Mouse (Mus musculus): ENCODE results near the gene Gng7. TPM values are rescaled to one million over a fixed set of nuclear protein-coding genes. Genes with fewer than 3 reads are reported as not detected.

Gene Gng7
- polyA plus RNA-seq, 1 experiment from 2014 or later, result 9.0 TPM

DNA sequence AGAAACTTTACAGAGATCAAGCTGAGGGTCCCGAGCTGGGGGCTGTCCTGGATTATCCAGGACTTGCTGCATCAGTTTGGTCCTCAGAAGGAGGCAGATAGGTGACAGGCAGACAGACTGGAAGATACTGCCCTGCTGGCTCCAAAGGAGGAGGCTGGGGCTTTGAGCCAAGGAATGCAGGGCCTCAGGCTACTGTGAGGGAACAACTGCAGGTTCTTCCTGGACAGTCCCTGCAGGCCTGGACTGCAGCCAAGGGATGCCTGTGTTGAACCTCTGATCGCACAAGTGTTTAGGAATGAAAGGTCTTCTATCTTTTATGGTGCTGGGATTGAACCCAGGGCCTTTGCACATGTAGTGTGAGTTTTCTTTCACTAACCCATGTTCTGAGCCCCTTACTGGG is 66.9 kb downstream of the Gng7 start:
- WGBS, result 40% methylated on average over 2 of the region's 2 CpGs
- Histone ChIP-seq H3K27ac (peak overlapping the region; percentile 52; the same call in 1 of the 2 replicates), H3K4me2 (replicated peaks) (no peak overlapping the region), H3K36me3 (no peaks in the 10 kb centered on the region), H3K27me3 (peaks cover 4% of the 10 kb centered on the region; the same call in 1 of the 2 replicates), H3K4me1 (peaks cover 14% of the 10 kb centered on the region), H3K9me3 (no peaks in the 10 kb centered on the region), H3K9ac (peak overlapping the region; percentile 31; the same call in 1 of the 2 replicates), H3K4me3 (no peak overlapping the region)
- ATAC-seq (ENCODE audit: low FRiP score, low read depth), result no peak

GRCm38 (mm10) chr10:80946684-80947437 is 67.9 kb downstream of the Gng7 start:
- no peak overlapping the region for H3K9ac ChIP-seq
- no peak overlapping the region for H3K27ac ChIP-seq
- no peak overlapping the region for H3K4me2 ChIP-seq (replicated peaks)
- no peak for ATAC-seq (ENCODE audit: low FRiP score, low read depth)
- H3K4me3 ChIP-seq, result no peak overlapping the region
- H3K27me3 ChIP-seq, result peaks cover 4% of the 10 kb centered on the region; the same call in 1 of the 2 replicates
- H3K36me3 ChIP-seq, result no peaks in the 10 kb centered on the region
- no peaks in the 10 kb centered on the region for H3K9me3 ChIP-seq
- WGBS, result 61% methylated on average over 14 of the region's 14 CpGs
- peaks cover 14% of the 10 kb centered on the region for H3K4me1 ChIP-seq

DNA sequence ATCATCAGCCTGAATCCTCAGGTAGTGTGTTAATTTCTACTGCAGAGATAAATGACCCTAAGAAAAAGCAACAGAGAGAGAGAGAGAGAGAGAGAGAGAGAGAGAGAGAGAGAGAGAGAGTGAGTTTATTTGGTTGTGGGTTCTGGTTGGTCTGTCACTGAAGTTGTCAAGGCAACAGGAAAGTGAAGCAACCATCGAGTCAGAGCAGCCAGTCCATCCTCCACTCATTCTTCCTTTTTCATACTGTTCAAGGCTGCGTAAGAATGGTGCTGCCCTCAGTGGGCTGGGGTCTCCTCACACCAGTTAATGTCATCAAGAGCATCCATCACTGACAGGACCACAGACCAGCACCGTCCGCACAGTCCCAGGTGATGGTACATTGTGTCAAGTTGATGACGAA is 70.5 kb downstream of the Gng7 start:
- Histone ChIP-seq H3K4me2 (replicated peaks) (no peak overlapping the region), H3K27me3 (no peaks in the 10 kb centered on the region), H3K4me1 (peaks cover 37% of the 10 kb centered on the region), H3K4me3 (no peak overlapping the region), H3K9me3 (no peaks in the 10 kb centered on the region), H3K27ac (no peak overlapping the region), H3K36me3 (no peaks in the 10 kb centered on the region), H3K9ac (no peak overlapping the region)
- WGBS, result 88% methylated on average over 5 of the region's 5 CpGs
- no peak for ATAC-seq (ENCODE audit: low FRiP score, low read depth)

- Histone ChIP-seq H3K36me3 (no peaks in the 10 kb centered on the region), H3K4me2 (replicated peaks) (no peak overlapping the region), H3K4me1 (peaks cover 42% of the 10 kb centered on the region), H3K9ac (peak overlapping the region; percentile 36; the same call in 1 of the 2 replicates), H3K27me3 (no peaks in the 10 kb centered on the region), H3K4me3 (no peak overlapping the region), H3K27ac (no peak overlapping the region), H3K9me3 (no peaks in the 10 kb centered on the region)
- no peak for ATAC-seq (ENCODE audit: low FRiP score, low read depth)
- WGBS, result 81% methylated on average over 9 of the region's 9 CpGs
These were observed 71.0 kb downstream of the Gng7 start for GRCm38 (mm10) chr10:80943701-80944100.

DNA sequence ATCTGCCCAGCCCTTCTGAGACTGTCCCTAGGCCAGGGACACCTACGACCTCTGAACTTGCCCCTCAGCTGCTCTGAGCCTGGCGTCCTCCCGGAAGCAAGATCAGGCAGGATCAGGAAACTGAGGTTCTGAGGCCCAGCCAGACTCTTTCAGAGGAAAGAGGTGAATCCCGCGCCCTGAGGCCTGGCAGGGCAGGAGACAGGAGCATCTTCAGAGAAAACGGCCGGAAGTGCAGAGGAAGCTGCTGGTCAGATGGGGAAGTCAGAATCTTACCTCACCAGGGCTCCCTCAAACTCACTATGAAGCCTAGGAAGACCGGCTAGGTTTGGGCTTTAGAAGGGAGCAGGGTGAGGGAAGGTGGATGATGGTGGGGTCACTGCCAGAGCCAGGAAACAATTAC is 71.8 kb downstream of the Gng7 start:
- H3K4me3 ChIP-seq, result no peak overlapping the region
- no peak for ATAC-seq (ENCODE audit: low FRiP score, low read depth)
- no peaks in the 10 kb centered on the region for H3K36me3 ChIP-seq
- H3K9me3 ChIP-seq, result no peaks in the 10 kb centered on the region
- H3K4me2 ChIP-seq (replicated peaks), result no peak overlapping the region
- H3K9ac ChIP-seq, result no peak overlapping the region
- peaks cover 46% of the 10 kb centered on the region for H3K4me1 ChIP-seq
- no peak overlapping the region for H3K27ac ChIP-seq
- WGBS, result 51% methylated on average over 8 of the region's 8 CpGs
- H3K27me3 ChIP-seq, result no peaks in the 10 kb centered on the region

DNA sequence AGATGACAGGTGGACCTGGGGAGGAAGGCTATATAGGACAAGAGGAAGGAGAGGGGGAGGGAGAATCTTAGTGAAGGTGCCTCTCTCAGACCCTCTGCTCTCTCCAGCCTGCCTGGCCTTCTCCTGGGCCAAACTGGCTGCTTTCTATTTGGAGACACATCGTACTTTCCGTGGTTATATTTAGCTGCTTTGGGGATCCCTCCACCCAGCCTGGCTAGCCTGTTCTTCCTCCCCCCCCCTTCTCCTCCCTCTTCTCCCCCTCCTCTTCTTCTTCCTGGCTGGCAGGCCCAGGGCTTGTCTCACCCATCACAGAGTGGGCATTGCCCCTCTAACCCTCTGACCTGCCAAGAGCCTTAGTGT is 73.8 kb downstream of the Gng7 start:
- 69% methylated on average over 2 of the region's 2 CpGs for WGBS
- H3K27me3 ChIP-seq, result no peaks in the 10 kb centered on the region
- peaks cover 55% of the 10 kb centered on the region for H3K4me1 ChIP-seq
- H3K9ac ChIP-seq, result peak overlapping the region; percentile 59
- peak overlapping the region; percentile 71; the same call in 1 of the 2 replicates for H3K4me2 ChIP-seq (replicated peaks)
- ATAC-seq (ENCODE audit: low FRiP score, low read depth), result no peak
- H3K9me3 ChIP-seq, result no peaks in the 10 kb centered on the region
- no peaks in the 10 kb centered on the region for H3K36me3 ChIP-seq
- H3K27ac ChIP-seq, result peak overlapping the region; percentile 90; the same call in 1 of the 2 replicates
- no peak overlapping the region for H3K4me3 ChIP-seq

GRCm38 (mm10) chr10:80940320-80940987 is 74.3 kb downstream of the Gng7 start:
- H3K27ac ChIP-seq, result peak overlapping the region; percentile 90
- H3K4me1 ChIP-seq, result peaks cover 60% of the 10 kb centered on the region

DNA sequence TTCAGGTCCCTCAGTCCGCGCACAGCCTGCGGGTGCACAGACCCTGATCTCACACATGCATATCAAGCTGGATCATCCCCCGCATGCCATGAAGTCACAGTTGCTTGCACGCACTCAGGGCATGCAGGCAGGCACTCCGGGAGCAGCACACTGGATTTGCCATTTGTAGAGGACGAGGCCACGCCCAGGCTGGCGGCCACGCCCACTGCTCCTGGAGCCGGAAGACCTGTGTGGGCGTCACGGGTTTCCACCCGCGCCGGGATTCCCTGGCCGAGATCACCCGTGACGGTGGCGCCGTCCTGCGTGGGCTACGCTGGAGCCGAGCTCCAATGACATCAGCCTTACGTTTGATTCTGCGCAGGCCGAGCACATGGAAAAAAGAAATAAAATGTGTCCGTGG is 75.1 kb downstream of the Gng7 start:
- H3K9ac ChIP-seq, result peak overlapping the region; percentile 59; the same call in 1 of the 2 replicates
- peak overlapping the region; percentile 90 for H3K27ac ChIP-seq
- peak; percentile 48; the same call in 1 of the 2 replicates for ATAC-seq (ENCODE audit: low FRiP score, low read depth)
- H3K4me3 ChIP-seq, result peak overlapping the region; percentile 38
- H3K4me1 ChIP-seq, result peaks cover 66% of the 10 kb centered on the region
- H3K9me3 ChIP-seq, result no peaks in the 10 kb centered on the region
- H3K27me3 ChIP-seq, result 0 out of 2 replicates have a peak, but pooled peaks cover under 1% of the 10 kb centered on the region
- WGBS, result 3% methylated on average over 28 of the region's 28 CpGs
- H3K36me3 ChIP-seq, result no peaks in the 10 kb centered on the region
- H3K4me2 ChIP-seq (replicated peaks), result peak overlapping the region; percentile 71

More at GRCm38 (mm10) chr10:80940320-80940987, 74.3 kb downstream of the Gng7 start:
- Histone ChIP-seq H3K9ac (peak overlapping the region; percentile 59), H3K36me3 (no peaks in the 10 kb centered on the region), H3K4me2 (replicated peaks) (peak overlapping the region; percentile 71), H3K4me3 (peak overlapping the region; percentile 38; the same call in 1 of the 2 replicates), H3K27me3 (no peaks in the 10 kb centered on the region), H3K9me3 (no peaks in the 10 kb centered on the region)
- no peak; the same call in 1 of the 2 replicates for ATAC-seq (ENCODE audit: low FRiP score, low read depth)
- 39% methylated on average over 8 of the region's 8 CpGs for WGBS

- Histone ChIP-seq H3K9me3 (no peaks in the 10 kb centered on the region), H3K4me1 (peaks cover 73% of the 10 kb centered on the region), H3K4me2 (replicated peaks) (peak overlapping the region; percentile 71), H3K27ac (peak overlapping the region; percentile 90), H3K4me3 (peak overlapping the region; percentile 38), H3K36me3 (no peaks in the 10 kb centered on the region), H3K27me3 (peaks cover 7% of the 10 kb centered on the region), H3K9ac (peak overlapping the region; percentile 59; the same call in 1 of the 2 replicates)
- peak; percentile 38 for ATAC-seq (ENCODE audit: low FRiP score, low read depth)
- WGBS, result 6% methylated on average over 15 of the region's 15 CpGs
These were observed 75.8 kb downstream of the Gng7 start for GRCm38 (mm10) chr10:80938831-80939550.

GRCm38 (mm10) chr10:80937646-80938045 is 77.1 kb downstream of the Gng7 start:
- H3K4me2 ChIP-seq (replicated peaks), result peak overlapping the region; percentile 73
- H3K4me3 ChIP-seq, result no peak overlapping the region
- 22% methylated on average over 8 of the region's 8 CpGs for WGBS
- peaks cover 20% of the 10 kb centered on the region for H3K27me3 ChIP-seq
- no peak for ATAC-seq (ENCODE audit: low FRiP score, low read depth)
- no peak overlapping the region for H3K9ac ChIP-seq
- H3K36me3 ChIP-seq, result no peaks in the 10 kb centered on the region
- no peaks in the 10 kb centered on the region for H3K9me3 ChIP-seq
- peak overlapping the region; percentile 90 for H3K27ac ChIP-seq
- peaks cover 87% of the 10 kb centered on the region for H3K4me1 ChIP-seq

- Histone ChIP-seq H3K4me1 (peaks cover 95% of the 10 kb centered on the region), H3K4me2 (replicated peaks) (peak overlapping the region; percentile 73), H3K9ac (peak overlapping the region; percentile 57), H3K4me3 (peak overlapping the region; percentile 43), H3K27ac (peak overlapping the region; percentile 90), H3K36me3 (no peaks in the 10 kb centered on the region), H3K9me3 (no peaks in the 10 kb centered on the region), H3K27me3 (peaks cover 29% of the 10 kb centered on the region)
- ATAC-seq (ENCODE audit: low FRiP score, low read depth), result no peak
- WGBS, result 13% methylated on average over 6 of the region's 6 CpGs
These were observed 78.0 kb downstream of the Gng7 start for GRCm38 (mm10) chr10:80936810-80937164.
